Mouse (Mus musculus): ENCODE measurements around the gene Gbx2.

Gbx2 gene

GRCm38 (mm10) chr1:89931120-89931519 lies at the start of gene Gbx2:
Gbx2 (minus strand) TSS chr1:89931179.
- peak; percentile 68 to 72 for DNase-seq

GRCm38 (mm10) chr1:89977261-89977660 lies 46.3 kb upstream of the Gbx2 start:
- no peak for DNase-seq

GRCm38 (mm10) chr1:89976411-89976810 lies 45.4 kb upstream of the Gbx2 start:
- DNase-seq: no peak

GRCm38 (mm10) chr1:89974541-89974940 lies 43.6 kb upstream of the Gbx2 start:
- no peak for DNase-seq

GRCm38 (mm10) chr1:89971848-89972247 lies 40.9 kb upstream of the Gbx2 start:
- peak in 1 of 2 experiments; percentile 14 for DNase-seq

- no peak for DNase-seq
Observed at GRCm38 (mm10) chr1:89969714-89970110, 38.7 kb upstream of the Gbx2 start.

- DNase-seq: no peak
Observed at GRCm38 (mm10) chr1:89969072-89969713, 38.2 kb upstream of the Gbx2 start.

- peak in 1 of 2 experiments; percentile 33 for DNase-seq
Observed at GRCm38 (mm10) chr1:89968111-89968851, 37.3 kb upstream of the Gbx2 start.

GRCm38 (mm10) chr1:89967585-89967984 lies 36.6 kb upstream of the Gbx2 start:
- DNase-seq: no peak

GRCm38 (mm10) chr1:89964426-89964825 lies 33.4 kb upstream of the Gbx2 start:
- DNase-seq: no peak

GRCm38 (mm10) chr1:89963296-89963695 lies 32.3 kb upstream of the Gbx2 start:
- DNase-seq: no peak

GRCm38 (mm10) chr1:89962092-89962491 lies 31.1 kb upstream of the Gbx2 start:
- DNase-seq: no peak

GRCm38 (mm10) chr1:89959393-89959792 lies 28.4 kb upstream of the Gbx2 start:
- no peak for DNase-seq

GRCm38 (mm10) chr1:89943202-89943601 lies 12.2 kb upstream of the Gbx2 start:
- peak; percentile 68 to 82 for DNase-seq

GRCm38 (mm10) chr1:89942395-89942976 lies 11.5 kb upstream of the Gbx2 start:
- DNase-seq: no peak

- DNase-seq: no peak
Observed at GRCm38 (mm10) chr1:89941701-89942381, 10.9 kb upstream of the Gbx2 start.

- DNase-seq: no peak
Observed at GRCm38 (mm10) chr1:89940961-89941524, 10.1 kb upstream of the Gbx2 start.

- peak; percentile 84 to 88 for DNase-seq
Observed at GRCm38 (mm10) chr1:89939981-89940726, 9.2 kb upstream of the Gbx2 start.

- DNase-seq: no peak
Observed at GRCm38 (mm10) chr1:89939596-89939960, 8.6 kb upstream of the Gbx2 start.

GRCm38 (mm10) chr1:89938884-89939595 lies 8.1 kb upstream of the Gbx2 start:
- DNase-seq: no peak

GRCm38 (mm10) chr1:89935493-89936348 lies 4.7 kb upstream of the Gbx2 start:
- DNase-seq: no peak

Measured in lung, postnatal 4 days (tissue).